Mouse (Mus musculus): ENCODE results near the gene Cdh6. TPM values are rescaled to one million over a fixed set of nuclear protein-coding genes. Genes with fewer than 3 reads are reported as not detected.

Gene Cdh6
- total and polyA plus RNA-seq, 2 experiments: 0.01 to 0.09 TPM

GRCm38 (mm10) chr15:13130246-13130645, 43.2 kb downstream of the Cdh6 start:
- Histone ChIP-seq H3K36me3 (ENCODE audit: control insufficient read depth, insufficient read depth, low read length) (no peaks in the 10 kb centered on the region), H3K9ac (ENCODE audit: low read depth, low read length) (no peak overlapping the region), H3K27me3 (ENCODE audit: control insufficient read depth, insufficient read depth, low read length) (no peaks in the 10 kb centered on the region), H3K4me3 (ENCODE audit: insufficient read depth, low read depth, low read length) (no peak overlapping the region), H3K4me1 (ENCODE audit: control insufficient read depth, insufficient read depth, low read length) (no peaks in the 10 kb centered on the region), H3K27ac (replicated peaks; ENCODE audit: insufficient read depth, low read depth, low read length) (no peak overlapping the region), H3K79me2 (ENCODE audit: control insufficient read depth, insufficient read depth, low read length) (no peaks in the 10 kb centered on the region)
- DNase-seq (ENCODE audit: extremely low read depth, low read depth, low spot score): no peak
- 78% methylated on average over 5 of the region's 5 CpGs for WGBS
- TF ChIP-seq POLR2A (IDR thresholded peaks at IDR 0.05; ENCODE audit: extremely low read depth, insufficient read depth, low read length) (no peak), CTCF (IDR thresholded peaks at IDR 0.05; ENCODE audit: low read depth, low read length) (no peak)

- no peak overlapping the region for H3K27ac ChIP-seq (replicated peaks; ENCODE audit: insufficient read depth, low read depth, low read length)
- 85% methylated on average over 6 of the region's 6 CpGs for WGBS
- no peaks in the 10 kb centered on the region for H3K79me2 ChIP-seq (ENCODE audit: control insufficient read depth, insufficient read depth, low read length)
- DNase-seq (ENCODE audit: extremely low read depth, low read depth, low spot score): no peak
- H3K27me3 ChIP-seq (ENCODE audit: control insufficient read depth, insufficient read depth, low read length): no peaks in the 10 kb centered on the region
- no peak overlapping the region for H3K4me3 ChIP-seq (ENCODE audit: insufficient read depth, low read depth, low read length)
- TF ChIP-seq POLR2A (IDR thresholded peaks at IDR 0.05; ENCODE audit: extremely low read depth, insufficient read depth, low read length) (no peak), CTCF (IDR thresholded peaks at IDR 0.05; ENCODE audit: low read depth, low read length) (no peak)
- H3K4me1 ChIP-seq (ENCODE audit: control insufficient read depth, insufficient read depth, low read length): no peaks in the 10 kb centered on the region
- H3K9ac ChIP-seq (ENCODE audit: low read depth, low read length): no peak overlapping the region
- H3K36me3 ChIP-seq (ENCODE audit: control insufficient read depth, insufficient read depth, low read length): no peaks in the 10 kb centered on the region
Observed at GRCm38 (mm10) chr15:13100341-13100740, 73.1 kb downstream of the Cdh6 start.

DNA sequence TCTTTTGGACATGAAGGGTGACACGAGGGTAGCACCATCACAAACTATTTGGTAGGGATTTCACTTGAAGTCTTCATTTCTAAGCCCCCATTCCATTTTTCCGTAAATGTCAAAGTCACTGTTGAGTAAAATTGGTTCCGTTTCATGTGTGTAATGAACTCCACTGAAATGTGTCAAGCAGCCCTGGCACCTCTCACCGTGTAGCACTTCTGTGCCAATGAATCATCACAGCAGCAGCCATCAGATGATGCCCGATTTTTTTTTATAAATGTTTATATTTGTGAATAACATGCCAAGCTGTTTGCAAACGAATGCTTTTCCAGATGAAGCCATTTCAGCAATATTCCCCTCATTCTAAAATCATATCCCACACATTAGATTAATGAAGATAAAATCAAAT, 75.6 kb downstream of the Cdh6 start:
- Histone ChIP-seq H3K4me3 (ENCODE audit: insufficient read depth, low read depth, low read length) (no peak overlapping the region), H3K9ac (ENCODE audit: low read depth, low read length) (no peak overlapping the region), H3K27me3 (ENCODE audit: control insufficient read depth, insufficient read depth, low read length) (no peaks in the 10 kb centered on the region), H3K27ac (replicated peaks; ENCODE audit: insufficient read depth, low read depth, low read length) (no peak overlapping the region), H3K36me3 (ENCODE audit: control insufficient read depth, insufficient read depth, low read length) (no peaks in the 10 kb centered on the region), H3K79me2 (ENCODE audit: control insufficient read depth, insufficient read depth, low read length) (no peaks in the 10 kb centered on the region), H3K4me1 (ENCODE audit: control insufficient read depth, insufficient read depth, low read length) (no peaks in the 10 kb centered on the region)
- 78% methylated on average over 6 of the region's 6 CpGs for WGBS
- no peak for DNase-seq (ENCODE audit: extremely low read depth, low read depth, low spot score)
- TF ChIP-seq POLR2A (IDR thresholded peaks at IDR 0.05; ENCODE audit: extremely low read depth, insufficient read depth, low read length): no peak
- no peak for TF ChIP-seq CTCF (IDR thresholded peaks at IDR 0.05; ENCODE audit: low read depth, low read length)

- Histone ChIP-seq H3K27me3 (ENCODE audit: control insufficient read depth, insufficient read depth, low read length) (no peaks in the 10 kb centered on the region), H3K27ac (replicated peaks; ENCODE audit: insufficient read depth, low read depth, low read length) (no peak overlapping the region), H3K4me3 (ENCODE audit: insufficient read depth, low read depth, low read length) (no peak overlapping the region), H3K9ac (ENCODE audit: low read depth, low read length) (no peak overlapping the region), H3K4me1 (ENCODE audit: control insufficient read depth, insufficient read depth, low read length) (no peaks in the 10 kb centered on the region), H3K79me2 (ENCODE audit: control insufficient read depth, insufficient read depth, low read length) (no peaks in the 10 kb centered on the region), H3K36me3 (ENCODE audit: control insufficient read depth, insufficient read depth, low read length) (no peaks in the 10 kb centered on the region)
- TF ChIP-seq CTCF (IDR thresholded peaks at IDR 0.05; ENCODE audit: low read depth, low read length) (no peak), POLR2A (IDR thresholded peaks at IDR 0.05; ENCODE audit: extremely low read depth, insufficient read depth, low read length) (no peak)
- DNase-seq (ENCODE audit: extremely low read depth, low read depth, low spot score): no peak
- 76% methylated on average over 9 of the region's 9 CpGs for WGBS
Observed at GRCm38 (mm10) chr15:13095406-13095805, 78.1 kb downstream of the Cdh6 start.

DNA sequence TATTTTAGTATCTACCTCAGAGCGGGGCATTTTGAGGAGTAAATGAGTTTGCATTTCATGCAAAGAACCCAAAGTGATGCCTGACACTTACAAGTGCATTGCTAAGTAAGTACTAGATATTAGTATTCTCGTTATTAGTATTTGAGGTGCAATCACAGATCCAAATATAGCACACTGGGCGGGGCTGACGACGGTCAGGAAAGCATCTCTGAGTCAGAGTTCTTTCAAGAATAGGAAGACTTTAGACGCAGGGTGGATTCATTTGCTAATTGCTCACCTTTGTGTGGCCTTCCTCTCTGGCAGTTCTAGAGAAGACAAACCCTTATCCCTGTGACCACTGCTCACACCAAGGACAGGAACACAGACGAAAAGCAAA, 78.6 kb downstream of the Cdh6 start:
- H3K36me3 ChIP-seq (ENCODE audit: control insufficient read depth, insufficient read depth, low read length): no peaks in the 10 kb centered on the region
- no peak overlapping the region for H3K9ac ChIP-seq (ENCODE audit: low read depth, low read length)
- DNase-seq (ENCODE audit: extremely low read depth, low read depth, low spot score): no peak
- H3K27me3 ChIP-seq (ENCODE audit: control insufficient read depth, insufficient read depth, low read length): no peaks in the 10 kb centered on the region
- H3K27ac ChIP-seq (replicated peaks; ENCODE audit: insufficient read depth, low read depth, low read length): no peak overlapping the region
- no peaks in the 10 kb centered on the region for H3K79me2 ChIP-seq (ENCODE audit: control insufficient read depth, insufficient read depth, low read length)
- no peaks in the 10 kb centered on the region for H3K4me1 ChIP-seq (ENCODE audit: control insufficient read depth, insufficient read depth, low read length)
- no peak overlapping the region for H3K4me3 ChIP-seq (ENCODE audit: insufficient read depth, low read depth, low read length)
- 70% methylated on average over 7 of the region's 7 CpGs for WGBS
- TF ChIP-seq POLR2A (IDR thresholded peaks at IDR 0.05; ENCODE audit: extremely low read depth, insufficient read depth, low read length) (no peak), CTCF (IDR thresholded peaks at IDR 0.05; ENCODE audit: low read depth, low read length) (no peak)

DNA sequence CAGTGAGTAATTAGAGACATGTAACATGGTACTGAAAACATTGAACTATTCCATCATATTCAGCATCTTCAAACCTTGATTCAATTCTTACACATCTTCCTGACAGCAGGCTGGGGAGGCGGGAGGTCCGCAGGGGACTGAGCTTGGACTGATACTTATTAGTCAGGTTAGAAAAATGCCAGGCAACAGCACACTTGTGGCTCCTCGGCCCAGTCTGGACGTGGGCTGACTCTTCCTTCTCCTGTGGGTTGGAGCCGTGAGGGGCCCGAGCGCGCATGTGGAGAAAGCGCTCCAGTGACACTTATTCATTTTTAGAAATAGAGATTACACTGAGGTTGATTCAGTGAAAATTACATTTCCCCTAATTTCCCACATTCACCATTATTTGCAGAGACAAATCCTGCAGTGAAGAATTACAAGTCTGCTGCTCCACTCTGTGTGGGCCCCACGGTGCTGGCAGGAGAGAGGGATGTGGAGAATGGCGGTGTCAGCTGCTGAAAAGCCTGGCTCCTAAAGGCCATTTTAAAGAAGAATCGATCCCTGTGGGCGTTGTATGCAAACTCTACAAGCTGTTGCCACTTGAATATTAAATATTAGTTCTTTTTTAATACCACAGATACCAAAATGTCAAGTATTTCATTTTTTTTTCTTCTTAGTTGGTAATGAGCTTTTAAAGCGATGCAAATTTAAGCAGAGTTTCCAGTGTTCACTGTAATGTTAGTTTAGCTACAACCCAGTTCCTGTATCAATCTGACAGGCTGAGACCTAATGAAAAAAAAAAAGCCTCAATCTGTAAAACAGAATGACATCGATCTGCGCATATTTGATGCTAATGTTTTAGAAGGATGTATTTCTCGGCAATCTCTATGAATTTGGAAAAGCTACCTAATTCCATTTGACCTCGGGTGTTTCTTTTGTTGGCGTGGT, 79.3 kb downstream of the Cdh6 start:
- Histone ChIP-seq H3K36me3 (ENCODE audit: control insufficient read depth, insufficient read depth, low read length) (no peaks in the 10 kb centered on the region), H3K27me3 (ENCODE audit: control insufficient read depth, insufficient read depth, low read length) (no peaks in the 10 kb centered on the region), H3K27ac (replicated peaks; ENCODE audit: insufficient read depth, low read depth, low read length) (no peak overlapping the region), H3K79me2 (ENCODE audit: control insufficient read depth, insufficient read depth, low read length) (no peaks in the 10 kb centered on the region), H3K4me3 (ENCODE audit: insufficient read depth, low read depth, low read length) (no peak overlapping the region), H3K4me1 (ENCODE audit: control insufficient read depth, insufficient read depth, low read length) (no peaks in the 10 kb centered on the region), H3K9ac (ENCODE audit: low read depth, low read length) (no peak overlapping the region)
- TF ChIP-seq POLR2A (IDR thresholded peaks at IDR 0.05; ENCODE audit: extremely low read depth, insufficient read depth, low read length) (no peak), CTCF (IDR thresholded peaks at IDR 0.05; ENCODE audit: low read depth, low read length) (no peak)
- WGBS: 90% methylated on average over 19 of the region's 19 CpGs
- DNase-seq (ENCODE audit: extremely low read depth, low read depth, low spot score): no peak

Measured in liver, adult 2 months (tissue).